Mouse (Mus musculus) adrenal gland (tissue): ENCODE data around the gene Lum.

Experiments
- intact Hi-C: fragments of 180-260 bp; cut with DNase I; formaldehyde crosslinking; loops from one replicate; pipeline ENCODE4 v1.15.1; 2025
- long read RNA-seq, 2 experiments: library from polyadenylated mRNA; unstranded; transcript quantifications; one replicate each; pipeline ENCODE4 v2.0.0; 2020; ENCODE audit warnings: borderline replicate concordance in 1 of 2; ENCODE audit not compliant: insufficient replicate concordance in 1 of 2

Lum gene
- long read RNA-seq, experiment 1, transcript Lum-201 (3 exons, 2,448 nt): major isoform, 22 of 23 reads
- long read RNA-seq, experiment 1, partial matches to known transcripts: 0 of 23 reads
- long read RNA-seq, experiment 1, other reads (novel, unspliced or antisense): 1 of 23 reads
- long read RNA-seq, experiment 2, transcript Lum-201 (3 exons, 2,448 nt): major isoform, 14 of 15 reads
- long read RNA-seq, experiment 2, partial matches to known transcripts: 1 of 15 reads
- long read RNA-seq, experiment 2, other reads (novel, unspliced or antisense): 0 of 15 reads

- intact Hi-C loops: no loop called here
Measured at GRCm38 (mm10) chr10:97564957-97565856, at the start of gene Lum. Gene Lum, plus strand, starts transcription at chr10:97565128.

- intact Hi-C loops: no loop called here
Measured at GRCm38 (mm10) chr10:97523366-97523765, 41.6 kb upstream of the Lum start.

- intact Hi-C loops: no loop called here
Measured at GRCm38 (mm10) chr10:97535697-97536096, 29.2 kb upstream of the Lum start.

- intact Hi-C loops: no loop called here
Measured at GRCm38 (mm10) chr10:97536921-97537320, 28.0 kb upstream of the Lum start.

- intact Hi-C loops: no loop called here
Measured at GRCm38 (mm10) chr10:97538202-97538601, 26.7 kb upstream of the Lum start.

- intact Hi-C loops: no loop called here
Measured at GRCm38 (mm10) chr10:97547740-97548139, 17.2 kb upstream of the Lum start.

- intact Hi-C loops: loop anchor here (2.0 kb wide), 1 partner anchor 101 kb away; no protein-coding TSS in a partner anchor
Measured at GRCm38 (mm10) chr10:97567489-97568135, 2.7 kb downstream of the Lum start.

GRCm38 (mm10) chr10:97582543-97583231 is 17.8 kb downstream of the Lum start:
- intact Hi-C loops: no loop called here

- intact Hi-C loops: no loop called here
Measured at GRCm38 (mm10) chr10:97584176-97584575, 19.2 kb downstream of the Lum start.

GRCm38 (mm10) chr10:97587159-97587558 is 22.2 kb downstream of the Lum start:
- intact Hi-C loops: no loop called here

GRCm38 (mm10) chr10:97589574-97589973 is 24.6 kb downstream of the Lum start:
- intact Hi-C loops: no loop called here

GRCm38 (mm10) chr10:97591036-97591435 is 26.1 kb downstream of the Lum start:
- intact Hi-C loops: no loop called here

- intact Hi-C loops: no loop called here
Measured at GRCm38 (mm10) chr10:97591685-97592084, 26.8 kb downstream of the Lum start.

GRCm38 (mm10) chr10:97595680-97596079 is 30.8 kb downstream of the Lum start:
- intact Hi-C loops: no loop called here

GRCm38 (mm10) chr10:97601744-97602143 is 36.8 kb downstream of the Lum start:
- intact Hi-C loops: no loop called here

GRCm38 (mm10) chr10:97603256-97603655 is 38.3 kb downstream of the Lum start:
- intact Hi-C loops: no loop called here

- intact Hi-C loops: no loop called here
Measured at GRCm38 (mm10) chr10:97606579-97606978, 41.7 kb downstream of the Lum start, which contains the start of gene Kera. Gene Kera, plus strand, starts transcription at chr10:97606879.
